Mouse (Mus musculus) right cerebral cortex, postnatal 14 days (tissue): ENCODE measurements around the gene Irf2bp1.

Experiments used
- DNase-seq: peaks from one replicate; pipeline ENCODE4 v3.0.0; 2022

The Irf2bp1 gene

GRCm38 (mm10) chr7:19029084-19029653 lies 25.3 kb downstream of the Irf2bp1 start:
- DNase-seq = peak; percentile 50

GRCm38 (mm10) chr7:19031641-19032040 lies 27.8 kb downstream of the Irf2bp1 start:
- no peak for DNase-seq

- DNase-seq = no peak
Measured at GRCm38 (mm10) chr7:19044616-19045015, 40.8 kb downstream of the Irf2bp1 start.

- no peak for DNase-seq
Measured at GRCm38 (mm10) chr7:19046286-19047069, 42.6 kb downstream of the Irf2bp1 start.

- DNase-seq = no peak
Measured at GRCm38 (mm10) chr7:19048006-19048527, 44.2 kb downstream of the Irf2bp1 start.

GRCm38 (mm10) chr7:19049252-19049651 lies 45.4 kb downstream of the Irf2bp1 start:
- no peak for DNase-seq

- DNase-seq = no peak
Measured at GRCm38 (mm10) chr7:19050172-19050571, 46.3 kb downstream of the Irf2bp1 start.

GRCm38 (mm10) chr7:19051161-19051560 lies 47.3 kb downstream of the Irf2bp1 start:
- no peak for DNase-seq

GRCm38 (mm10) chr7:19052345-19053135 lies 48.7 kb downstream of the Irf2bp1 start:
- no peak for DNase-seq

- no peak for DNase-seq
Measured at GRCm38 (mm10) chr7:19053136-19053532, 49.3 kb downstream of the Irf2bp1 start.

- DNase-seq = peak; percentile 62
Measured at GRCm38 (mm10) chr7:19054047-19054776, 50.4 kb downstream of the Irf2bp1 start, which contains the start of gene Rsph6a. Gene Rsph6a, plus strand, starts transcription at chr7:19054690.

- DNase-seq = no peak
Measured at GRCm38 (mm10) chr7:19054777-19055076, 50.9 kb downstream of the Irf2bp1 start.

GRCm38 (mm10) chr7:19055108-19055507 lies 51.3 kb downstream of the Irf2bp1 start:
- no peak for DNase-seq
